Mouse (Mus musculus) limb, embryonic 14.5 days (tissue): ENCODE data around the gene Phc3. TPM values are rescaled to one million over a fixed set of nuclear protein-coding genes. Genes with fewer than 3 reads are reported as not detected.

Experiments
- ATAC-seq: fragments of 200-750 bp; cut with Nextera tagmentation; 2 replicates; pipeline ENCODE4 v1.8.0; 2017; ENCODE audit warnings: low read depth, moderate number of reproducible peaks, moderate TSS enrichment; ENCODE audit not compliant: low FRiP score
- DNase-seq: peaks from one replicate; pipeline ENCODE4 v3.0.0-alpha.2; 2015; ENCODE audit warnings: low spot score
- H3K27ac ChIP-seq: fragments of 300-500 bp; sonication (generic); replicated peaks from 2 replicates; pipeline ENCODE4 v1.5.1; 2014; ENCODE audit warnings: low read depth, mild to moderate bottlenecking, low read length, moderate library complexity, mixed read lengths
- H3K27me3 ChIP-seq: fragments of 300-500 bp; sonication (generic); 2 replicates; pipeline ENCODE4 v1.6.1; 2014; ENCODE audit warnings: low read length, mixed read lengths; ENCODE audit not compliant: control insufficient read depth, insufficient read depth
- H3K36me3 ChIP-seq: fragments of 300-500 bp; sonication (generic); 2 replicates; pipeline ENCODE4 v1.6.1; 2014; ENCODE audit warnings: mild to moderate bottlenecking, low read length, moderate library complexity, mixed read lengths; ENCODE audit not compliant: control insufficient read depth, insufficient read depth
- H3K4me1 ChIP-seq: fragments of 300-500 bp; sonication (generic); 2 replicates; pipeline ENCODE4 v1.6.1; 2014; ENCODE audit warnings: antibody characterized with exemption, low read length, mixed read lengths; ENCODE audit not compliant: control insufficient read depth, insufficient read depth
- H3K4me2 ChIP-seq: fragments of 300-500 bp; sonication (generic); replicated peaks from 2 replicates; pipeline ENCODE4 v1.6.1; 2014; ENCODE audit warnings: low read depth, mild to moderate bottlenecking, low read length, moderate library complexity; ENCODE audit not compliant: severe bottlenecking
- H3K4me3 ChIP-seq: fragments of 300-500 bp; sonication (generic); replicated peaks from 2 replicates; pipeline ENCODE4 v1.5.1; 2014; ENCODE audit warnings: low read length
- H3K9ac ChIP-seq: fragments of 300-500 bp; sonication (generic); 2 replicates; pipeline ENCODE4 v1.6.1; 2014; ENCODE audit warnings: mild to moderate bottlenecking, low read depth, low read length, moderate library complexity; ENCODE audit not compliant: severe bottlenecking
- H3K9me3 ChIP-seq: fragments of 300-500 bp; sonication (generic); 2 replicates; pipeline ENCODE4 v1.6.1; 2016; ENCODE audit warnings: low read length; ENCODE audit not compliant: control insufficient read depth
- POLR2A ChIP-seq: fragments of 200-500 bp; IDR thresholded peaks from 2 replicates; pipeline ENCODE4 v1.8.0; 2012; ENCODE audit warnings: inconsistent platforms, mild to moderate bottlenecking, moderate library complexity, borderline replicate concordance; ENCODE audit not compliant: insufficient read depth, insufficient read length; ENCODE audit errors: extremely low read depth
- WGBS: fragments of 180-500 bp; shearing (Covaris S2); extraction: QIAGEN DNeasy Blood & Tissue Kit; methylation state at CpG from one replicate; pipeline ENCODE4 v1.1.7; 2014; 5-methylcytosine and 5-hydroxymethylcytosine counted together
- polyA plus RNA-seq, 2 experiments: library from polyadenylated mRNA; depleted of rRNA in 1 of 2; stranded (reverse) in 1 of 2; unstranded in 1 of 2; fragments of >200 nt; fragmentation: Nextera tagmentation in 1 of 2; extraction: Ambion mirVana in 1 of 2; gene quantifications; 2 replicates each; pipeline versions ENCODE4 v1.2.1 to v1.2.3; 2012 to 2014

Phc3 gene
- polyA plus RNA-seq, 2 experiments = 7.9 to 16.9 TPM

- WGBS = 90% methylated on average over 9 of the region's 9 CpGs
- no peaks in the 10 kb centered on the region for H3K27me3 ChIP-seq
- no peak overlapping the region for H3K4me3 ChIP-seq
- DNase-seq = no peak
- no peak overlapping the region for H3K4me2 ChIP-seq
- H3K36me3 ChIP-seq = no peaks in the 10 kb centered on the region
- H3K27ac ChIP-seq = no peak overlapping the region
- no peak for ATAC-seq
- H3K4me1 ChIP-seq = peaks cover 6% of the 10 kb centered on the region
- no peak overlapping the region for H3K9ac ChIP-seq
- TF ChIP-seq POLR2A = no peak
- H3K9me3 ChIP-seq = no peaks in the 10 kb centered on the region
These were observed 18.4 kb upstream of the Phc3 start for GRCm38 (mm10) chr3:30987396-30988318.

DNA sequence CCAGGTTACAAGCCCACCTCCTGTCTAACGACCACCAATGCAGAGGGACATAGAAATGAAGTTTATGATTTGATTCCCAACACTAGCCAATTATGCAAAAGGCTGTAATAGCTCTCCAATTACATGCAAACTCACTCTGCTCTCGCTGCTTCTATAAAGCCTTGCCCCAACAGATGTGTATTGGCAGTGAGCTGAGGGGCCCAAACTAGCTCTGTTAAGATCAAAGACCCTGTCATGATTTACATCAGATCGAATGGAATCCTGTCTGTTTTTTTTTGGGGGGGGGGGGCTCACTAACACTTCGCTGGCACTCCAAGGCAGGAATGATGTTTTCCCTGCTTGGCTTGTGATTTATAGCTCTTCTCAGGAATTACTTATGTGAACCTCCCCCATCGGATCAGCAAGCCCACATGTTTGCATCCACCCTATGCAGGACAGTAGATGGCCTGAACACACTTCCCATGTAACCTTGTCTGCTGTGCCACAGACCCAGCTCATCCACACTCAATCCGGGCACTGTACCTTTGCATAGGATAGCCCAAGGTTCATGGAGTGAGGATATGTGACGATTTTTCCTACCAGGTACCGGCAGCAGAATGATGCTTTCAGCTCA is 13.8 kb upstream of the Phc3 start:
- Histone ChIP-seq H3K4me1 (peaks cover 6% of the 10 kb centered on the region), H3K9me3 (no peaks in the 10 kb centered on the region), H3K27ac (no peak overlapping the region), H3K27me3 (no peaks in the 10 kb centered on the region), H3K4me2 (no peak overlapping the region), H3K4me3 (no peak overlapping the region), H3K9ac (no peak overlapping the region), H3K36me3 (no peaks in the 10 kb centered on the region)
- no peak for TF ChIP-seq POLR2A
- DNase-seq = peak; percentile 44
- ATAC-seq = peak; percentile 19; the same call in 1 of the 2 replicates
- WGBS = 29% methylated on average over 8 of the region's 8 CpGs

DNA sequence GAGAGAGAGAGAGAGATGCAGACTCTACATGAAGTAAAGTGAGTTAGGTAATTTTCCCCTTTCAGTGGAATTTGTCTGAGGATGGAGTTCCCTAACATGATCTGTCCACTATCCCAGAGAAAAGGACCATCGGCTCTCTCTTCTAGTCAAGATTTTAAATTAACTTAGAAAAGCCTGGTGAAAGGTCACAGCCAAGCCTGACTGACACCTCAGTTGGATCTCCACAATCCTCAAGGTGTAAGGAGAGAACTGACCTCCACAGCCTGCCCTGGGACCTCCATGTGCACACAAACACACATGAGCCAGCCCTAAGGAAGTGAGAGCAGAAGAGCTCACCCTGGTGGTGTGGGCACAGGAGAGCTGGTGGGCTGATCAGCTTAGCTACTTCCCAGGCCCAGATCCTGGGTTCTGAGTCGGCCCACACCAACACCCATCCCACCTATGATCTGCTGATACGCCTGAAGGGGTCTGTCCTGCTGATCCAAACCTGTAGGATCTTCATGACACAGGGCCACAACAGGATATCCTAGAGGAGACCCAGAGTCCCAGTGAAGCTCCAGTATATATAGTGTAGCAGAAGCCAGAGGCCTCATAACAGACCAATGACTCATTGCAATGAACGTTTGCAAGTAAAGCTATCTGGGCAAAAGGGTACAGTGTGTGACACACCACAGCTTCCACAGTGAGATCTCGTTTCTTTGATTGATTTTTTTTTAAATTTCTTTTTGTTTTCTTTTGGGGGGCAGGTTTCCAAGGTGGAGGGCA is 12.6 kb upstream of the Phc3 start:
- ATAC-seq = no peak

DNA sequence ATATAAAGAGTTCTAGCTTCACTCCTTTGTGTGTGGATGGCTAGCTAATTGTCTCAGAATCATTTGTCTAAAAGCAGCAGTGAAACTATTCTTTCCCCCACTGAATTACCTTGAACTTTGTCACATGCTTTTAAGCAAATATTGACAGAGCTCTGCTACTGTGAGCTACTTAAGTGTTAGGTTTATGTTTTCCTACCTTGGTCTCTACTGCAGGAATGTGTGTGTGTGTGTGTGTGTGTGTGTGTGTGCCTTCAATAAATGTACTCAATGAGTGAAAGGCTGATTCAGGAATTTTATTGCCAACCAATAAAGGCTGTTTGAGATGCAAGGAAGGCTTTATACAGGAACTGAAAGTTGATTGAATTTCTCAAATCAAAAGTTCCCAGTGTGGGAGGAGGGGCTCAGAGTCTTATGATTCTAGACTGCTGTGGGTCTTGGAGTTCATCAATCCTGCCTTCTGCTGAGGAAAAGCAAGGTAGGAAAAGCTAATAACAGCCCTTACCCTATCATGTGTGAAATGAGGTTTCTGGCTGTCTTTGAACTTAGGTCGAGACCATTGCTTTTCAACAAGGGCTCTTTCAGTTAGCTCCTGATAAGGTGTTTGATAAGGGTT is 7.9 kb upstream of the Phc3 start:
- Histone ChIP-seq H3K36me3 (no peaks in the 10 kb centered on the region), H3K9ac (no peak overlapping the region), H3K4me1 (no peaks in the 10 kb centered on the region), H3K27ac (no peak overlapping the region), H3K4me2 (no peak overlapping the region), H3K9me3 (no peaks in the 10 kb centered on the region), H3K4me3 (no peak overlapping the region), H3K27me3 (no peaks in the 10 kb centered on the region)
- TF ChIP-seq POLR2A = no peak
- 46% methylated on average over 1 of the region's 1 CpGs for WGBS
- ATAC-seq (no peak), DNase-seq (no peak)

More for the DNA sequence above, 12.6 kb upstream of the Phc3 start:
- Histone ChIP-seq H3K36me3 (no peaks in the 10 kb centered on the region), H3K4me3 (no peak overlapping the region), H3K27me3 (no peaks in the 10 kb centered on the region), H3K4me1 (peaks cover 6% of the 10 kb centered on the region), H3K27ac (no peak overlapping the region), H3K4me2 (no peak overlapping the region), H3K9me3 (no peaks in the 10 kb centered on the region), H3K9ac (no peak overlapping the region)
- 73% methylated on average over 5 of the region's 5 CpGs for WGBS
- no peak for DNase-seq
- TF ChIP-seq POLR2A = no peak
